Mouse (Mus musculus) spleen, adult 2 months (tissue): ENCODE data around the gene Cbwd1.
"Not testable (repeated sequence)": the region's sequence is repeated elsewhere in the genome, so short reads cannot be mapped to it uniquely, and the experiment has no call there.

Experiments
- CTCF ChIP-seq: fragments of 200-500 bp; IDR thresholded peaks from 2 replicates; pipeline ENCODE4 v1.5.1; 2011; ENCODE audit warnings: mild to moderate bottlenecking, inconsistent platforms; ENCODE audit not compliant: insufficient read depth, insufficient read length, insufficient replicate concordance; ENCODE audit errors: extremely low read depth
- POLR2A ChIP-seq: fragments of 200-500 bp; IDR thresholded peaks from 2 replicates; pipeline ENCODE4 v1.6.1; 2011; ENCODE audit warnings: low read depth, low read length, inconsistent platforms

DNA sequence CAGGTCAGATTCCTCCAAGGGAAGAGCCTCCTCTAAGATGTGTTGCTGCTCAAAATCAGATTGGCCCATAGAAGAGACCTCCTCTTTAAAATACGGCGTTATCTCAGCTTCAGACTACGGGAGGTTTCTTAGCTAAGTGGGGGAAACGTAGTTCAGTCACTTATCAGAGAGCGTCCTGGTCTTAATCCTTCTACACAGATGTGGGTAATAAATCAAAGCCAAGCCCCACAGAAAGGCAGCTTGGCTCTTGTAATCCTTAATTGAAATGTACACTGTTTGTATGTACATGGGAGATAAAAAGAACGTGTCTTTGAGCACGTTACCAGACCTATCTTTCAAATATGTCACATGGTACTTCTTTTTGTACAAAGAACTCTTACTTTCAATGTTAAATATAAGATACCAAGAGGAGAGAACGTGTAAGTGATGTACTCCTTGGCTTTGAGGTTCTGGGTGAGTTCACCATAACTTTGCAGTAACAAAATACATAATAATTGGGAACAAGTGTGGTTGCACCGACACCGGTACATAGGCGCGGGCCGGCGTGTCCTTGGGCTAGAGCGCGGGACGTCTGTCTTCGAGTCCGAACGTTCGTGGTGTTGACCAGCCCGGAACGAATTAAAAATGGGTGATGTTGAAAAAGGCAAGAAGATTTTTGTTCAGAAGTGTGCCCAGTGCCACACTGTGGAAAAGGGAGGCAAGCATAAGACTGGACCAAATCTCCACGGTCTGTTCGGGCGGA is 86.1 kb downstream of the Cbwd1 start, which contains the start of gene Gm10053:
- TF ChIP-seq POLR2A, CTCF: not testable (repeated sequence)
